Mouse (Mus musculus) adrenal gland, postnatal 4 days (tissue): Measurements from ENCODE around the gene Frs2. TPM values are rescaled to one million over a fixed set of nuclear protein-coding genes. Genes with fewer than 3 reads are reported as not detected.
"Not testable (repeated sequence)": the region's sequence is repeated elsewhere in the genome, so short reads cannot be mapped to it uniquely, and the experiment has no call there.

Experiments
- DNase-seq, 2 experiments: peaks; one replicate each; pipeline ENCODE4 v3.0.0; 2021 to 2022; ENCODE audit warnings: low spot score in 2 of 2, mixed read lengths in 2 of 2
- total RNA-seq, 2 experiments: library from RNA; stranded (reverse); gene quantifications; 2 replicates each; pipeline ENCODE4 v1.2.3; 2021

The Frs2 gene
- total RNA-seq, 2 experiments from 2014 or later = 37.5 to 39.2 TPM

DNA sequence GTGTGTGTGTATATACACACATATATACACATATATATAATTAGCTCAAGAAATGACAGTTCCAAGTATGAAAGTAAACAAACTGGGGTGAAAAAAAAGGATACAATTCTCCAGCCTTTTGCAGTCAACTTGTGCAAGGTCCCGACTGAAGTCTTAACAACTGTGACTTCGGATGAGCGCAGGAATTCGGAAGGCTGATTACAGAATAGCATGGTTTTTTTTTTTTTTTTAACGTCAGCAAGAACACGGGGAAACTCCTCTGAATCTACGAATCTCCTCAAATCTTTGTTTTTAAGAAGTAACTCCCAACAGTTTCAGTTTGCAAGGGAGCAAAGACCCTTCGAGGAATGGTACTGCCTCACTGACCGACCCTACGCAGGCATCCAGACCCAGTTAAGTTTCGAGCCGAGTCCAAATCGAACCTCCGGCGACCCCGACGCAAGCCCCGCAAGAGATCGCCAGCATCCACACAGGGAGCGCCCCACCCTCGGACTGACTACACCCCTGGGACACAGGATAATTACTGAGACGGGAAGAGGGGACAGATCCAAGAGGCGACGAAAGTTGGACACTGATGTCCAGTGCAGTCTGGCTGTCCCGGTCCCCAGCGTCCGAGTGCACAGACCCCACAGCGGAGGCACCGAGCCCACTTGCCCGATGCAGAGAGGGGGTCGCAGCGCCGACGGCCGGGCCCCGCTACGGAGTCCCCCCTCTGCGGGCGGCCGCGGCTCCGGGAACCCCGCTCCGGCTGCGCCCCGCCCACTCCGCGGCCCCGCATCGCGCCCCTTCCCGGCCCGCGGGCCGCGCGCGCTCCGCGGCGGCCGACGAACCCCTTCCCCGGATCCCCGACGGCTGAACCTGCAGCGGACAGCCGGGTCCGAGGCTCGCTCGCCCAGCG, 622 bp downstream of the Frs2 start:
- no peak for DNase-seq

DNA sequence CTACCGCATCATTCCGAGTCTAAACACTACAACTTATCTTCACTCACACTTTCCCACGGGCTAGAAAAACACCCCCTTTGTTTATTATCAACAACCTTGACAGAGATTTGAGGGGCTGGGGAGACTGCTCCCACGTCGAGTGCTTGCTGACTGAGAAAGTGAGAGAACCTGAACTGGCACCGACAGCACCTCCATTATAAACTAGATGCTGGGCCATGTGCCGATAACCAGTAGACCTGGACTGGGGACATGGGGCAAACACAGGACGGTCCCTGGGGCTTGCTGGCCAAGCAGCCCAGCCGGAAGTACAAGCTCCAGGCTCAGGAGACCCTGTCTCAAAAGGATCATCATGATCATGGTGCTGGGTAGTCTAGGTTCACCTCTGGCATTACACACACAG, 1.9 kb downstream of the Frs2 start:
- no peak for DNase-seq

DNA sequence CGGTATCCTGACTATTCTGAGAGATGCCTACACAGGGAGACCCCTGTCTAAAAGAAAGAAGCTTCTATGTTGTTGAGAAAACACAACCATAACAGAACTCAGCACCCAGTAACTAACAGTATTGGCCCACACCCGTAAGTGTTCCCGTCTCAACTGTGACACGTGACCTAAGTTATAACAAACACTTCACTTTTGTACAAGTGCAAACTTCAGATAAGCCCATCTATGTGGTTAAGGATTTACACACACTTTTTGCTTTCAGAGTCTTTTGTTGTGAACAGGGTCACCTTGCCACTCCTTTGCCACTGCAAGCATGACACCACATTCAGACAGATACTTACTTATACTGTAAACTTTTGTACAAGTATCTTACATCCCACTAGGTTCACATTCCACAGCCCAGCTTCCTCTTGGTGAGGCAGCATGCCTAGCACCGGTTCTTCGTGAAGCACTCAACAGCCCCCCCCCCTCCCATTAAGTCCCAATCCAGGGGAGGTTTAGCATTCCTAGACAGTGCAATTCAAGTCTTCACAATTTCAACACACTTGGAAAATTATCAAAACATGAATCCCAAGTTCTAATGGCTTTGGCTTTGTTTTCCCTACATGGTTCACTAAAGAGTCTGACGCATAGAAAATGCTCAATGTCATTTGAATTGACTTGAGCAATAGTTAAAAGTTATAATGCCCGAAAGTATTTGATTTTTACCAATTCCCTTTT, 2.6 kb downstream of the Frs2 start:
- no peak for DNase-seq

DNA sequence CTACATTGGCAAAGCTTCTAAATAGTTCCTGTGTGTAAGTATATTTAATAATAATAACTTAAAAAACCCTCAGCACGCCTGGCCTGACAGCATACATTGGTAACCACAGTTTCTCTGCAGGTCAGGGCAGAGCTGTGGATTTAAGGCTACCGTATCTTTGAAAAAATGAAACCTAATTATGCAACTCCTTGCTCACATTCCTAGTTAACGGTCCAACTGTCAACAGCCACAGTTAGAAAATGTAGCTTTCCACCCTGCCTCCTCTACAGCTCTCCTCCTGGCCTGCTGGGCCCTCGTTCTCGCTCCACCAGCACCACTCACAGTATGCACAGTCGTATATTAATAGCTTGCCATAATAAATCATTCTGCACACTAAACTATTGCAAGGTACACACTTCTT, 3.7 kb downstream of the Frs2 start:
- DNase-seq = no peak

DNA sequence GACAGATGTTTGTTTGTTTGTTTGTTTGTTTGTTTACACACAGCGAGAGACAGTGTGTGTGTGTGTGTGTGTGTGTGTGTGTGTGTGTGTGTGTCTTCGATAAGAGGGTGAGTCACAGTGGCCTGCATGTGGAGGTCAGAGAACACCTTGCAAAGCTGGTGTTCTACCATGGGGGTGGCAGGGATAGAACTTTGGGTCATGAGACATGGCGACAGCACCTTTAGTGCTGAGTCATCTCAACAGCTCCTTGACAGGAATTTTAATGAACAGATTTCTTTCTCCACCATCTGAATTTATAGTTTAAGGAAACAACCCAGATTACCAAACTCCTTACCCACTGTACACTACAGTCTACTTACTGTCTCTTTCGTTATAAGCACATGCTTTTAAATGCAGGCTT, 4.3 kb downstream of the Frs2 start:
- DNase-seq = no peak

DNA sequence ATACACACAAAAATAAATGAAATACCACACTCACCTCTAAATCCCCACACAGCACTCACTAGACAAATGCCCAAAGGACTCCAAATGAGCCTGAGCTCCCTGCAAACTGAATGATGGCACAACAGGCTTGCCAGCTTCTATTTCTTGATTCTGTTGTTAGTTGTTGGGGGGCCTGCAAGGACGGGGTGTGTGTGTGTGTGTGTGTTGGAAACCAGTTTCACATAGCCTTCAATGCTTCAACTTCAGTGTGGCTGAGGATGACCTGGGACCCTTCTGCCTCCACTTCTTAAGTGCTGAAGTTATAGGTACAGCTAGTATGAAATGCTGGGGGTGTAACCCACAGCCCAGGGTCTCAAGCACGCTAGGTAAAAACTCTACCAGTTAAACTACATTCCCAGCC, 5.0 kb downstream of the Frs2 start:
- no peak for DNase-seq

DNA sequence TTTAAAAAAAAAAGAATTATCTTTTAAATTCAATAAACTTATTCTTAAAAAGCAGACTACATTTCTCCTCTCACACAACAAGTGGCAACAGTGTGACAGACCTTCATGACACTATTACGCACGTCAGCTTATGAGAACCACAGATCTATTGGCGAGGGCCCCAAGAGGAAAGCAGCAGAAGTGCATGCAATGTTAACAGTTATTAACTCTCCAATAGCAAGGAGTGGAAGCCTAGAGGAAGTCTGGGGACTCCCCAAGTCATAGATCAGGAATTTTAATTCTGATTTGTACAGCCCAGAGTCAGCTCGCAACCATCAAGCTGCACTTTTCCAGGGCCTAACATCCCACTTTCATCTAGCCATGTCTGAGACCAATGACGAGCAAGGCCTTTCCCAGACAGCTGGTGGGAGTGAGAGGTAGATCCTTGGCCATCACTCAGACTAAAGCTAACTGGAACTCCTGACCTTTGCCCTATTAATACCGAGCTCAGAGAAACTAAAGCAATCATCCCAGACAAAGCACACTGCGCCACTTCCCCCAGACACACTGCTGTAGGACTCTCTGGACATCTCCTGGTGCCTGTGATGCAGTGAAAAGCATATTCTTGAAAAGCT, 6.3 kb downstream of the Frs2 start:
- no peak for DNase-seq

DNA sequence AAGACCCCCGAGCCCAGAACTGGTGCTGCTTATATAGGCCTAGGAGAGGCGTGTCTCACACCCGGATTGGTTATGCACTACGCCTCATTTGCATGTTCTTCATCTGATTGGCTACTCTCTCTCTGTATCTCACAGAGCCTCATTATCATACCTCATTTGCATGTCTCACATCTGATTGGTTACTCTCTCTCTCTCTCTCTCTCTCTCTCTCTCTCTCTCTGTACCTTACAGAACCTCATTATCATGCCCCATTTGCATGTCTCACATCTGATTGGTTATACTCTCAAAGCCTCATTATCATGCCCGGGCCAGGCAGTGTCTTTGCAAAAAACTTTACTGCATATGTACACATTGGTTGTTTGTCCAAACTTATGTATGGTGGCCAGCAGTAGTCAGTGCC, 16.8 kb downstream of the Frs2 start:
- DNase-seq = not testable (repeated sequence)

DNA sequence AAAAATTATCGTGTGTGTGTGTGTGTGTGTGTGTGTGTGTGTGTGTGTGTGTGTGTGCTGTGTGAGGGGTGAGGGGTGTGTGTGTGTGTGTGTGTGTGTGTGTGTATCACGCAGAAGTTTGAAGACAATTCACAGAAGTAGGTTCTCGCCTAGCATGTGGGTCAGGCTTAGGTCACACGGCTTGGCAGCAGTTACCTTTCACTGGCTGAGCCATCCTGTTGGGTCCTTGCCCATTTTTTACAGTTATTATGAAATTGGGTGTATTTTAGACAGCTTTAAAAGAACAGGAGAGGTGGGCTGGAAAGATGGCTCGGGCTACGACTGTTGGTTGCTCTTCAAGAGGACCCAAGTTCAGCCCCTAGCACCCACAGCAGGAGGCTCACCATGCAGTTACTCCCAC, 18.3 kb downstream of the Frs2 start:
- no peak for DNase-seq

DNA sequence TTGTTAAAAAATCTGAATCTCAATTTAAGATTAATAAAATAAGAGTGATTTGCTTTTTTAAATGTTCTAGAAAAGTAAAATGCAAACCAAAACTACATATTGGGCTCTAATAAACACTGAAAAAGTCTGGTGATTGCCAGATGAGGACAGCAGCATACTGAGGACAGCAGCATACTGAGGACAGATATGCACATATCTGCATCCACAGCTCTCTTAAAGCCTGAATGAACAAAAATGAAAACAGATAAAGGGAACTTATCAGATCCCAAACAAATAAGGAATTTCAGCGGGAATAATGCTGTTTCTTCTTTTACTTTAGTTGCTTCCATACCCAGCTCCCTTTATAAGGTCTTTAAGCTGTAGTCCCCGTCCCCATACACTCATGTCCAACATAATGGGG, 19.6 kb downstream of the Frs2 start:
- DNase-seq = no peak

DNA sequence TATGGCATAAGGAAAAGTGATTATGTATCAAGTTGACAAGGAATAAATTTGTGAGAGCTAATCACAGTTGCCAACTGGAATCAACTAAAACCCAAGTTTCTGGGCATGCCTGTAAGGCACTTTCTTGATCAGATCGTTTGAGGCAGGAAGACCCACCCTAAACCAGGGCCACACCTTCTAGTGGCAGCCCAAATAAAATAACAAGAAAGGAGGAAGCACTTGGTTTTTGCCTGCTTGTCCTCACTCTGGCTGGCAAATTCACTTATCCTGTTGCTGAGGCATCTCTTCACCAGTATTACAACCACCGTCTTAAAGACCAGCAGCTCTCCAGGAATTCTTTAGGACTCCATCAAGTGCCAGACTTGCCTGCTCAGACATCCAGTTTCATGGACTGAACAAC, 20.9 kb downstream of the Frs2 start:
- DNase-seq = no peak

DNA sequence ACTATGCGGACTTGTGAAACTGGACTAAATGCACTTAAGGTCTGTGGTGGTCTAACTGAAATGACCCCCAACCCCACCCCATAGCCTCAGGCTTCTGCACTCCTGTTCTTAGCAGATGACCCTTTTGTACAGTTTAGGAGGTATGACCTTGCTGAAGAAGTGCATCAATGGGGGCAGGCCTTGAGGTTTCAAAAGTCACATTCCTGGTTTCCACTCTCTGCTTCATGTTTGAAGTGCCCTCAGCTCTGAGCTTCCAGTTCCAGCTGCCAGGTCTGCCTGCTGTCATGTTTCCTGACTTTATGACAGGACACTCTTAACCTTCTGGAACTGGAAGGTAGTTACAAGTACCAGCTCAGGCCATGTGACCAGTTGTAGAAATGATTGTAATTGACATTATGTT, 21.6 kb downstream of the Frs2 start:
- DNase-seq = no peak

DNA sequence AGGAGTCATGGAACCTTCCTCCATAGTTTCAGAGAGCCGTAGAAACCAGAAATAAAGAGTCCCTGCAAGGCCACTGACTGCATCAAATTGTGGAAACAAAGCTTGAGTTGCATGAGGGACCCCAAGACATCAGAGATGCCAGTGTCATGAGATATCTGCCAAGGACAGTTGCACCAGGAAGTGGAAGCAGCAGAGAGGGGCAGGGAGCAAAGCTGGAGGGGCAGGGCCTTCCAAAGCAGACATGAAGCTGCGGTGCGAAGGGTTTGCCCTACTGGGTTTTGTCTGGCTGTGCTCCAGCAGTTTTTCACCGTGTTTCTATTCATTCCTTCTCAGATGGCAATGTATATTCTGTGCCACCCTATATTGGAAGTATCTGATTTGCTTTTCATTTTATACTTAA, 22.1 kb downstream of the Frs2 start:
- no peak for DNase-seq

DNA sequence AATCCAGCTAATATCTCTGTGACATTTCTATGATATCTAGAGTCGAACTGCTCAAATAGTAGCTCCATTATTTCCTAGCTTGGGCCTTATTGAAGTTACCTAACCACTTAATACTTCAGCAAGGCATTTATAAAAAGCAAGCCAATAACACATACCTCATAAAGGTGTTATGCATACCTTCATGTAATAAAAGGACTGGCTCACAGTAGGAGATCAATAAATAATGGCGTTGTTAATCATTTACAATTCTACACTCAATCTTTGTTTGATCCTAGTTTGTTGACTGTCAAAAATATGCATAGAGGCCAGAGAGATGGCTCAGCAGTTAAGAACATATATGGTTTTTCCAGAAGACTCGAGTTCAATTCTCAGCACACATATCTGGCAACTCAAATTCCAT, 26.9 kb downstream of the Frs2 start:
- DNase-seq = no peak

DNA sequence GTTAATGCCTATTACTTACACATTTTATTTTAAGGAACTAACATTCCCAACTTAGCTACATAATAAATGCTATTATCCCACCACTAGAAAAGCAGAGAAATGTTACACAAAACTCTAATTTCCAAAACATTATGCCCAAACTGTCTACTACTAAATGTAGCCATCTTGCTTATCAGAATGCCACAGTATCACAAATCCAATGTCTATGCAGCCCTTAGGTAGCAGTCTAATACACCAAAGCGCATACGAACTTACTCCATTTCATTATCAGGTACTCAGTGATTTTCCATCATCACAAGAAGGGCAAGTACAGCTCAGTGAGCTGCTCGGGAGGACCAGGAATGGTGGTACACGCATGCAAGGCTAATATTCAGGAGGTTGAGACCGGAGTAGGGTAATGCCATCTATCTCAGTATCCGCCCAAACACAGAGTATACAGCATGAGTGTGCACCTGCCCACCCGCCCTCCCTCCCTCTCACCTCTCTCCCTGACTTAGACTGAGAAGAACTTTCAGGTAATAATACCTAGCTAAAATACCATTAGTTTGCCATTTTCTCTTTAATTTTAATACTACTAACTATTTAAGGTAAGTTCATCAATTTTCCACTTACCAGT, 28.2 kb downstream of the Frs2 start:
- DNase-seq = no peak

DNA sequence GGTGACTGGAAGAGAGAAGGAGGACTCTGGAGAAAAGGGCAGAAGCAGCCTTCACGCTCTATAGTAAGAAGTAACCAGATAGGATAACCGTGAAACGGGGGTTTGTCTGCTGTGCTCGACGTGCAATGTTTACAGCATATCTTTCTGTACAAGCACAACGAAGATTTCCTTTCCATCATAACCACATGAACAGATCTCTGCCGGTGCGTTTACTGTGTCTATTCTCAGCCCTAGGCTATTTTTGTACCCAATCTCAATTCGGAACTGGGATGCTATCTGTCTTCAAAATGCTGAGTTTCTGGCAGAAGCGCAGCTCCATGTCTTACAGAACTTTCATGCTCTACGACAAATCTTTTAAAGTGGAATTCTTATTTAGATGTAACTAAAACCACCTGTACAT, 28.8 kb downstream of the Frs2 start:
- no peak for DNase-seq

DNA sequence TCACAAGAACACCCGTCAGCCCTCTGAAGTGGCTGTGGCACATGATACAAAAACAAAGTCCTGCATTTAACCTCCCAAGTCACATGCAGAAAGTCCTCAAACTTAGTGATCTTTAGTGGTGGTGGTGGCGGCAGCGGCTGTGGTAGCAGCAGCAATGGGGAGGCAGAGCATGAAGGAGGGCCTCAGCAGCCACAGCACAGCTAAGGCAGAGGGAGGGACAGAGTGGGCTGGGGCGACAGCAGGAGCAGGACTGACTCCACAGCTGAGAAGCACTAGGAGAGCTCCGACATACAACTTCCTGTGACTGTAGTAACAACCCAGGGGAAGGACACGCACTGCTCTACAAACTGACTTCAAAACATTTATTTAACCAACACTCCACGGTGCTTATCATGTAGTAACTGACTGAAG, 29.9 kb downstream of the Frs2 start:
- no peak for DNase-seq

DNA sequence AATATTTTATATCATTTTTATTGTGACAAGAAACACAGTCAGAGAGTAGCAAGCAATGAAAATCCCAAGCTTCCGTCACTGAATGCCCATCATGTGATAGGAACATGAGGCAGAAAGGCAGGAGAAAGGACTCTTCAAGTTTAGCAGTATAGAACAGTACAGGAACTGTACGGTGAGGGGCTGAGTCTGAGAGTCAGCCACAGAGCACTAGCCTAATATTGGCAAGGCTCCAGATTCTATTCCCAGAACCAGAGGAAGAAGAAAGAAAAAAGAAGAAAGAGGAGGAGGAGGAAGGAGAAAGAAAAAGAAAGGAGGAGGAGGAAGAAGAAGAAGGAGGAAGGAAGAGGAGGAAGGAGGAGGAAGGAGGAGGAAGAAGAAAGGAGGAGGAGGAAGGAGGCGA, 32.7 kb downstream of the Frs2 start:
- no peak for DNase-seq

DNA sequence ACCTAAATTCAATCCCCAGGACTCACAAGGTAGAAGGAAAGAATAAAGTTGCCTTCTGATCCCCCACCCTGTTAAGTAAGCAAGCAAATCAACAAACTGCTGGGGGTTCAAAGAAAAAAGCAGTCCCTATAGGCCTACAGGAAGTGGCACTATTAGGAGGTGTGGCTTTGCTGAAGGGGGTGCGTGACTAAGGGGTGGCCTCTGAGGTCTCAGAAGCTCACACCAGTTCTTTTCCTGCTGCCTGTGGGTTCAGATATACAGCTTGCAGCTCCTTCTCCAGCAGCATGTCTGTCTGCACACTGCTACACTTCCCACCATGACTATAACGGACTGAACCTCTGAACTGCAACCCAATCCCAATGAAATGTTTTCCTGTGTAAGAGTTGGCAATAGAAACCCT, 35.8 kb downstream of the Frs2 start:
- no peak for DNase-seq

DNA sequence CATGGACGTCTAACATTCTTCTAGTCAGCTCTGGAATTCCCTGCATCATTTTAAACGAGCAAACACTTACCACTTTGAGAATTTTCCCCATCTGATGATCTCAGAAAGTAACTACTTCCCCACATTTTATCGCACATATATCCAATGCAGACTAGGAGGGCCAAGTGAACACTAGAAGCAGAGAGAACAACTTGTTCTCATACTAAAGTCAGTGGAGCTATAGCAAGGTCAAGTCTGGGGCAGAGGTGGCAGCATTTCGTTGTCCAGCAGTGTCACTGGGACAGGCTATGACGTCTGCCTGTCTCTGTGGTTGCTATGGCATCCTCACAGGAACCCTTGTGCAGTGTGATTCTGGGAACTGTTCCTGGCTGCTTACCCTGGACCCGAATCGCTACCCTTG, 36.9 kb downstream of the Frs2 start:
- DNase-seq = no peak

DNA sequence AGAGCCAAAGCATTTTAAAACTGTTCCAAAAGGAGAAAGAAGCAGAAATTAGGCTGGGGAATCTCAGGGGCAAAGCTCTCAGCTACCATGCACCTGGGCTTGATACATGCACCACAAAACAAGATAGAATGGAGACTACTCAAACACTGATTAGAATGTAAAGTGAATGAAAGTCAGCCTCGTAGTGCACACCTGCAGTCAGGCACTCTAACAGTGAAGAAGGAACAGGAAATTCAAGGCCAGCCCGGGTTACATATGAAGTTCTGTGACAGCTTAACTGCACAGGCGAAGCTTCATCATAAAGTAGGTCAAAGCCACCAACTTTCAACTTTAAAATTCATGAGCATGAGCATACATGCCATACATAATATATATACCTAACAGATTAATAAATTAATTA, 38.1 kb downstream of the Frs2 start:
- DNase-seq = no peak

DNA sequence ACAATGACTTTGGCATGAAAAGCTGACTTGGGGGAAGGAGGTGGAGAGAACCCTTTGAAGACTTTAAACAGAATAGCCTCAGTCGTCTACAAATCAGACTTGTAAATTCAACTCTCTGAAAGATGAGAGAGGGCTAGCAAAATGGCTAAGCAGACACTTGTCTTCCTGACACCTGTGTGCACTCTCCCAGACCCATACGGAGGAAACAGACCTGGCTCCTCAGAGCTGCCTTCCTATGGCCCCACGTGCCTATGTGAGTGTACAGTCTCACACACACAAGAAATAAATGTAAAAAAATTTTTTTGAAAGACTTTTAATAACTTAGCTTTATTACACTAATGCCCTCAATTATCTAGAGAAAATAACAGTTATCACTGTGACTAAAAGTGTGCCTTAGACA, 41.6 kb downstream of the Frs2 start:
- no peak for DNase-seq
